Mouse (Mus musculus) forebrain, embryonic 15.5 days (tissue): ENCODE measurements around the gene Rbbp4. TPM values are rescaled to one million over a fixed set of nuclear protein-coding genes. Genes with fewer than 3 reads are reported as not detected.
A peak's percentile ranks its signal among the peaks of the same experiment; 100 is the strongest.

Experiments used
- ATAC-seq: fragments of 200-750 bp; cut with Nextera tagmentation; replicated peaks from 2 replicates; pipeline ENCODE4 v1.8.0; 2017; ENCODE audit warnings: mild to moderate bottlenecking, moderate TSS enrichment, moderate library complexity
- H3K27ac ChIP-seq: fragments of 300-500 bp; sonication (generic); replicated peaks from 2 replicates; pipeline ENCODE4 v1.5.1; 2015; ENCODE audit warnings: mild to moderate bottlenecking, inconsistent platforms
- H3K27me3 ChIP-seq: fragments of 300-500 bp; sonication (generic); 2 replicates; pipeline ENCODE4 v1.6.1; 2015; ENCODE audit warnings: inconsistent platforms
- H3K36me3 ChIP-seq: fragments of 300-500 bp; sonication (generic); 2 replicates; pipeline ENCODE4 v1.6.1; 2015; ENCODE audit warnings: mild to moderate bottlenecking, inconsistent platforms
- H3K4me1 ChIP-seq: fragments of 300-500 bp; sonication (generic); 2 replicates; pipeline ENCODE4 v1.6.1; 2015; ENCODE audit warnings: inconsistent platforms
- H3K4me2 ChIP-seq: fragments of 300-500 bp; sonication (generic); replicated peaks from 2 replicates; pipeline ENCODE4 v1.6.1; 2015; ENCODE audit warnings: mild to moderate bottlenecking, inconsistent platforms
- H3K4me3 ChIP-seq: fragments of 300-500 bp; sonication (generic); 2 replicates; pipeline ENCODE4 v1.5.1; 2015; ENCODE audit warnings: mild to moderate bottlenecking, inconsistent platforms
- H3K9ac ChIP-seq: fragments of 300-500 bp; sonication (generic); replicated peaks from 2 replicates; pipeline ENCODE4 v1.6.1; 2015; ENCODE audit warnings: mild to moderate bottlenecking, inconsistent platforms
- H3K9me3 ChIP-seq: fragments of 300-500 bp; sonication (generic); 2 replicates; pipeline ENCODE4 v1.6.1; 2016; ENCODE audit warnings: inconsistent platforms
- WGBS: fragments of 180-500 bp; shearing (Covaris S2); methylation state at CpG from one replicate; pipeline ENCODE4 v1.1.7; 2015; ENCODE audit warnings: mixed read lengths; 5-methylcytosine and 5-hydroxymethylcytosine counted together
- polyA plus RNA-seq: library from polyadenylated mRNA; unstranded; fragments of >200 nt; fragmentation: Nextera tagmentation; extraction: Ambion mirVana; gene quantifications from 2 replicates; pipeline ENCODE4 v1.2.1, GENCODE M21; 2015

Gene Rbbp4
- polyA plus RNA-seq, 1 experiment from 2014 or later = 436 TPM

DNA sequence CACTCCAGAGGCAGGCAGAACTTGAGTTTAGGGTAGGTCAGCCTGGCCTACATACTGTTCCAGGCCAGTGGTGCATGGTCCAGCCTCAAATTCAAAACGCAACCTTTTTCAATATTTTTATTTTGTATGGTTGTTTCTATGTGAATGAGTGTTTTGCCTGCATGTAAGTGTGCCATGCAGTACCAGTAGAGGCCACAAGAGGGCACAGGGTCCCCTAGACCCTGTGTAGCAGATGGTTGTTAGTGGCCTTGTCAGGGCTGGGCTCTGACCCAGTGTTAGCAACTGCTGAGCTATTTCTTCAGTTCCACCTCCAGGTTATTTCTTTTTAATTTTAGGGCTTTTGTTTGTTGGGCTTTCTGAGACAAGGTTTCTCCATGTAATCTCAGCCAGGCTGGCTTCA lies 15.5 kb upstream of the Rbbp4 start:
- Histone ChIP-seq H3K4me1 (peaks cover 4% of the 10 kb centered on the region; the same call in 1 of the 2 replicates), H3K36me3 (peaks cover 26% of the 10 kb centered on the region), H3K4me3 (no peak overlapping the region), H3K9ac (no peak overlapping the region), H3K27ac (0 out of 2 replicates have a peak overlapping the region, but pooled peaks have one; percentile 4), H3K9me3 (no peaks in the 10 kb centered on the region), H3K4me2 (no peak overlapping the region), H3K27me3 (no peaks in the 10 kb centered on the region)
- 0 out of 2 replicates have a peak, but pooled peaks have one; percentile 72 for ATAC-seq
- 12% methylated on average over 1 of the region's 1 CpGs for WGBS

DNA sequence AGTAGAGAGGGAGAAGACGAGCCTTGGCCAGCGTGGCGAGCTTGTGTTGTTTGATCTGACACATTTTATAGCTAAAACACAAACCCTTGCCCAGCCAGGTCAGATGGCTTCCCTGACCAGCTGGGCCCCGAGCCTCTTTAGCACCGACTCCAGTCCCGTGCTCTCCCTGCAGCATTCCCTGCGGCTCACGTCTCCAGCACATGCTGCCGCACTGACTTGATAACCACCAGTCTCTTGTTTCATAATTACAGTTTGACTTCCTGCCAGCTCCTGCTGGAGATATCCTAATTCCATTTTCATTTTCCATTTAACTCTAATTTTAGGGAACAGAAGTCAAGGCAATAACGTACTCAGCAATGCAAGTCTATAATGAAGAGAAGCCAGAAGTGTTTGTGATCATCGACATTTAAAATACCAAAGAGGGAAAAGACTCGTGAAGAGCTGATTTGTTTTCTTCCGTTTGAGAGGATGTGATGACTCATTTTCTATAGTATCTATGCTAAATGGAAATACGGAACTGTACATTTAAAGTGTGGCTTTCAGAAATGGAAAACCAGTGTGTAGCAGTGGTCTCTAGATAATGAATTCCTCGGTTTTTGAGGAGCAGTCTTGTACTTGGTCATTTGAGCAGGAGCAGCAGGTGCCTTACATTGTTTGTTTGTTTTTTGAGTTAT lies 11.4 kb upstream of the Rbbp4 start:
- H3K4me1 ChIP-seq = peaks cover 4% of the 10 kb centered on the region; the same call in 1 of the 2 replicates
- WGBS = 81% methylated on average over 15 of the region's 15 CpGs
- H3K27ac ChIP-seq = 0 out of 2 replicates have a peak overlapping the region, but pooled peaks have one; percentile 32
- no peaks in the 10 kb centered on the region for H3K9me3 ChIP-seq
- H3K4me3 ChIP-seq = no peak overlapping the region
- H3K9ac ChIP-seq = no peak overlapping the region
- ATAC-seq = no peak
- H3K27me3 ChIP-seq = no peaks in the 10 kb centered on the region
- H3K4me2 ChIP-seq = no peak overlapping the region
- H3K36me3 ChIP-seq = peaks cover 32% of the 10 kb centered on the region

DNA sequence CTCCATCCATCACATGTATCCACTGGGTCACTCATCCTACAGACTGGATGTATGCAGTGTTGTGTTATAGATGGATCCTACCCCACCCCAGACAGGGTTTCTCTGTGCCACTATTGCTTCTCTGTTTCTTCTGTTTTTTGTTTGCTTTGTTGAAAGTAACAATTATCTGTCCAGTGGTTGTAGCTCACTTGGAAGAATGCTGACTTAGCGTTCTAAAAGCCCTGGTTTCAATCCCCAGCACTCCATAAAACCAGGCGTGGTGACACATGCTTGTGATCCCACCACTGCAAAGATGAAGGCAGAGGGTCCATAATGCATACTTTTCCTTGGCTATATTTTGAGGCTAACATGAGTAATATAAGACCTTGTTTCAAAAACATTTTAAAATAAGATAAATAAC lies 7.5 kb upstream of the Rbbp4 start:
- no peak overlapping the region for H3K4me3 ChIP-seq
- H3K27me3 ChIP-seq = no peaks in the 10 kb centered on the region
- no peaks in the 10 kb centered on the region for H3K9me3 ChIP-seq
- H3K4me2 ChIP-seq = no peak overlapping the region
- 83% methylated on average over 2 of the region's 2 CpGs for WGBS
- H3K9ac ChIP-seq = no peak overlapping the region
- no peak overlapping the region for H3K27ac ChIP-seq
- no peak for ATAC-seq
- H3K36me3 ChIP-seq = peaks cover 28% of the 10 kb centered on the region
- no peaks in the 10 kb centered on the region for H3K4me1 ChIP-seq

DNA sequence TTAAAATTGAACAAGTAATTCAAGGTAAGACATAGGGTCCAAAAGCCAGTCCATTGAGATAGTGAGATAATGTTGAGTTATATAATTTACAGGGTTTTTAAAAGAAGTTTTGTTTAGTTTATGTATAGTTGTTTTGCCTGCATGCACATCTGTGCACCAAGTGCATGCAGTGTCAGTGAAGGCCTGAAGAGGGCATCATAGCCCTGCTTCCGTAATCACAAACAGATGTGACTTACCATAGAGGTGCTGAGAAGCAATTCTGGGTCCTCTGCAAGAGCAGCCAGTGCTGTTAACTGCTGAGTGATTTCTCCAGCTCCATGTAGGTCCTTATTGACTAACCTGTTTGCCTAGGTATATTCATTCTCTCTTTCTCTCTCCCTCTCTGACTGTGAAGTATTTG lies 6.7 kb upstream of the Rbbp4 start:
- no peak overlapping the region for H3K4me3 ChIP-seq
- WGBS = 85% methylated on average over 1 of the region's 1 CpGs
- peaks cover 26% of the 10 kb centered on the region for H3K36me3 ChIP-seq
- no peaks in the 10 kb centered on the region for H3K9me3 ChIP-seq
- H3K27me3 ChIP-seq = no peaks in the 10 kb centered on the region
- no peak for ATAC-seq
- no peak overlapping the region for H3K4me2 ChIP-seq
- no peaks in the 10 kb centered on the region for H3K4me1 ChIP-seq
- H3K27ac ChIP-seq = no peak overlapping the region
- H3K9ac ChIP-seq = no peak overlapping the region

DNA sequence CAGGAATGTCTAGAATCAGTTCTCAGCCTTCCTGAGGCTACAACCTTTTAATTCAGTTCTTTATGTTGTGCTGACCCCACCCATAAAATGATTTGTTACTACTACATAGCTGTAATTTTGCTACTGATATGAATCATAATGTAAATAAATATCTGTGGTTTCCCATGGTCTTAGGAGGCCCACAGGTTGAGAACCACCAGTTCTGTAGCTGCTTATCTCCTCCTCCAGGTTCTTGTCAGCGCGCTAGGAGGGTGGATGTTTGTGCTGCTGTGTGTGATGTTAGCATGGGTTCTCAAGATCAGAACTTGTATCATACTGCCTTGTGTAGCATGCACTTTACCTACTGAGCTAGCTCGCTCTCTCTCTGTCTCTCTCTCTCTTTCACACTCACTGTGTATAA lies 4.6 kb upstream of the Rbbp4 start:
- no peak overlapping the region for H3K9ac ChIP-seq
- H3K4me2 ChIP-seq = no peak overlapping the region
- H3K4me1 ChIP-seq = peaks cover 5% of the 10 kb centered on the region; the same call in 1 of the 2 replicates
- peaks cover 19% of the 10 kb centered on the region for H3K36me3 ChIP-seq
- 99% methylated on average over 3 of the region's 3 CpGs for WGBS
- H3K27me3 ChIP-seq = no peaks in the 10 kb centered on the region
- ATAC-seq = no peak
- no peaks in the 10 kb centered on the region for H3K9me3 ChIP-seq
- no peak overlapping the region for H3K4me3 ChIP-seq
- no peak overlapping the region for H3K27ac ChIP-seq

DNA sequence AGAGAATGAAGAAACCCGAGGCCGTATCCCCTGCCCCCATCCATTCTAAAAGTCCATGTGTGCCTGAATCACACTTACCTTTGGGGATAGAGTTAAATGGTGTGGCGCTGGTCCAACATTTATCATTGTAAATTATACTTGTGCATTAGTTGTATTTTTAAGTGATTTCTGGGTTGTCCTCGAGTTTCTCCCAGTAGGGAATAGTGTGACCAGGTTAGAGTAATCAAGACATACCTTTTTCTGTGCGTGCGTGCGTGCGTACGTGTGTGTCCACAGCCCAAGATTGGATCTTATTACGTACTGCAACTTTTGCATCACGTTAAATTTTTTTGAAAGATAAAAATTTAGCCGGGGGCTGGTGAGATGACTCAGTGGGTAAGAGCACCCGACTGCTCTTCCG lies 1.1 kb upstream of the Rbbp4 start:
- Histone ChIP-seq H3K4me2 (peak overlapping the region; percentile 88), H3K9ac (peak overlapping the region; percentile 74), H3K9me3 (no peaks in the 10 kb centered on the region), H3K36me3 (0 out of 2 replicates have a peak, but pooled peaks cover 8% of the 10 kb centered on the region), H3K4me3 (peak overlapping the region; percentile 98), H3K4me1 (peaks cover 32% of the 10 kb centered on the region), H3K27ac (peak overlapping the region; percentile 100), H3K27me3 (no peaks in the 10 kb centered on the region)
- WGBS = 50% methylated on average over 14 of the region's 14 CpGs
- no peak for ATAC-seq

DNA sequence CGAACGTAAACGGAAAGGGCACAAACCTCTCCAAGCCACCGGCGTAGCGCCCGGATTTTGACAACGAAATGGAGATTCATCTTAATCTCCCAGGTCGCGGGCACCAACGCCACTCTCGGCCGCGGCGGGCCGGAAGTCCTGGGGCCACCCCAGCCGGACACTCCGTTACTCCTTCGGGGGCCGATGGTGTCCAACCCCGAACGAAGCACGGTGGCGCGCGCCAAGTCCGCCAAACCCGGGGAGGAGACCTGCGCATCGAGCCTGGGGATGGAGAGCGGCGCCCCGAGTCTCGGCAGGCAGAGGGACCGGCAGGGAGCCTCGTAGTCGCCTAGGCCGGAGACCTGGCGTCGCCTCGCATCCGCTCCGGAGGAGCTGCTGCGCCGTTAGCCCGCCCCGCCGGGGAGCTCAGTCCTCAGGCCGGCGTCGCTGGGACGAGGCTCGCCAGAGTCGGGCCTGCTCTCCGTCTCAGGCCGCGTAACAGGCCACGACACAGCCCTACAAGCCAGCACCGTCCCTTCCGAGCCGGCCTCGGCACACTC lies 424 bp downstream of the Rbbp4 start:
- peaks cover 43% of the 10 kb centered on the region for H3K4me1 ChIP-seq
- under 1% methylated on average over 56 of the region's 62 CpGs for WGBS
- H3K36me3 ChIP-seq = peaks cover 21% of the 10 kb centered on the region
- peak overlapping the region; percentile 98 for H3K4me3 ChIP-seq
- no peaks in the 10 kb centered on the region for H3K9me3 ChIP-seq
- H3K27ac ChIP-seq = peak overlapping the region; percentile 98
- peak overlapping the region; percentile 83 for H3K9ac ChIP-seq
- ATAC-seq = no peak
- H3K4me2 ChIP-seq = peak overlapping the region; percentile 58
- H3K27me3 ChIP-seq = no peaks in the 10 kb centered on the region

DNA sequence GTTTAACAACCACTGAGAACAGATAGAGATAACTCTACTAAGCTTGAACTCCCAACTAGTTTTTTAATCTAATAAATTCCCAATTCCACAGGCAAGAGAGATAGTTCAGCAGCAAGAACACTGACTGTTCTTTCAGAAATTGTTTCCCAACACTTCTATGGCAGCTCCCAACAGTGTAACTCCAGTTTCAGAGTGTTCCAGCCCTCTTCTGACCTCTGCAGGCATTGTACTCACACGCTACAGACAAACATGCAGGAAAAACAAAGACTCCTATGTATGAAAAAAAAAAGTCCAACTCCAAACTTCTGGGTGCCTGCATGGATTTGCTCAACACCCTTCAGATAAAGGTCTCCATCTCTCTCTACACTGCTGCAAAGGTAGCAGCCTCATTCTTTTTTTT lies 2.3 kb downstream of the Rbbp4 start:
- Histone ChIP-seq H3K9me3 (no peaks in the 10 kb centered on the region), H3K27ac (no peak overlapping the region), H3K4me2 (peak overlapping the region; percentile 58), H3K36me3 (peaks cover 32% of the 10 kb centered on the region), H3K27me3 (no peaks in the 10 kb centered on the region), H3K4me3 (peak overlapping the region; percentile 98), H3K9ac (0 out of 2 replicates have a peak overlapping the region, but pooled peaks have one; percentile 16), H3K4me1 (peaks cover 43% of the 10 kb centered on the region)
- WGBS = 14% methylated on average over 1 of the region's 1 CpGs
- ATAC-seq = no peak

DNA sequence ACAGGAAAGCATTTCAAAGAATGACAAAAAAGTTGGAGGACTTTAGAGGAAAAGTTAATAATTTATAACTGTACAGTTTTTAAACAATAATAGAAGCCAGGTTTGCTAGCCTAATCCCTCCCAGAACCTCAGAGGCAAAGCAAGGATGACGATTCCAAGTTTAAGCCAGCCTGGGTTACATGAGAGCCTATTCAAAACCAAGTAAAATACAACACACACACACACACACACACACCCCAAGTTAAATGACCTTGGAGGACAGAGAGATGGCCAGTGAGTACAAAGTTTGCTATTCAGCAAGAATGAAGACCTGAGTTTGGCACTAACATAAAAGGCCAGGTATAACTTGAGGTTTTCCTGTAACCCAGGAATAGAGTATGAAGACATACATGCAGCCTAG lies 9.0 kb downstream of the Rbbp4 start:
- H3K36me3 ChIP-seq = peaks cover 56% of the 10 kb centered on the region
- no peaks in the 10 kb centered on the region for H3K9me3 ChIP-seq
- WGBS = 86% methylated on average over 1 of the region's 1 CpGs
- H3K4me1 ChIP-seq = peaks cover 9% of the 10 kb centered on the region
- no peak for ATAC-seq
- H3K9ac ChIP-seq = no peak overlapping the region
- no peak overlapping the region for H3K4me3 ChIP-seq
- H3K27me3 ChIP-seq = no peaks in the 10 kb centered on the region
- H3K27ac ChIP-seq = no peak overlapping the region
- no peak overlapping the region for H3K4me2 ChIP-seq

DNA sequence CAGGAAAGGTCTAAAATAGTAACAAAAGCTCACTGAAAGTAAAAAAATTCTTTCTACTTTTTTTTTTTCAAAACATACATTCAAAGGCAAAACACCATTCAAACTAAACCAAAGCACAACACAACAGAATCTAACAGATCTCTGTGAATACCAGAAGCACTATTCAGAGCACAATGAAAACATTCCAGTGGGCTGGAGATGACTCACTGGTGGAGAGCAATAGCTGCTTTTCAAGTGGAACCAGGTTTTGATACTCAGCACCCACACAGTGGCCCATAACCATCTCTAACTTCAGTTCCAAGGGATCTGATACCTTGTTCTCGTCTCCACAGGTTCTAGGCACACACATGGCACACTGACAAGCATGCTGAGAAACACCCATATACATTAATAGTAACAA lies 10.4 kb downstream of the Rbbp4 start:
- Histone ChIP-seq H3K4me1 (no peaks in the 10 kb centered on the region; the same call in 1 of the 2 replicates), H3K36me3 (peaks cover 59% of the 10 kb centered on the region), H3K4me2 (no peak overlapping the region), H3K27me3 (no peaks in the 10 kb centered on the region), H3K27ac (no peak overlapping the region), H3K9me3 (no peaks in the 10 kb centered on the region), H3K4me3 (no peak overlapping the region), H3K9ac (no peak overlapping the region)
- no peak for ATAC-seq
- WGBS = 81% methylated on average over 1 of the region's 1 CpGs

DNA sequence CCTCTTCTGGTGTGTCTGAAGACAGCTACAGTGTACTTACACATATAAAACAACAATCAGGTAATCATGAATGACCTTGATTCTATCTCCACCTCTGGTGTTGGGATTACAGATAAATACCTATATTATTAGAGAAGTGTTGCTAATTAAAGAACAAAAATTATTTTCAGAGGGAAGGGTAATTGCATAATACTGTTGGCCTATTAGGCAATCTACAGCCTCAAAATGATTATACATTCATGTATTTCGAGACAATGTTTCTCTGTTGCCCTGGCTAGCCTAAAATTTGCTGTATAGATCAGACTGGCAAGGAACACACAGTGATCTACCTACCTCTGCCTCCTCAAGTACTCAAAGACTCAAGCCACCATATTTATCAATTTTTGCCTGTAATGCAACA lies 11.7 kb downstream of the Rbbp4 start:
- no peak for ATAC-seq
- Histone ChIP-seq H3K36me3 (peaks cover 63% of the 10 kb centered on the region), H3K4me2 (no peak overlapping the region), H3K27me3 (no peaks in the 10 kb centered on the region), H3K9ac (no peak overlapping the region), H3K27ac (no peak overlapping the region), H3K9me3 (no peaks in the 10 kb centered on the region), H3K4me1 (no peaks in the 10 kb centered on the region; the same call in 1 of the 2 replicates), H3K4me3 (no peak overlapping the region)
- WGBS = 96% methylated on average over 1 of the region's 1 CpGs

DNA sequence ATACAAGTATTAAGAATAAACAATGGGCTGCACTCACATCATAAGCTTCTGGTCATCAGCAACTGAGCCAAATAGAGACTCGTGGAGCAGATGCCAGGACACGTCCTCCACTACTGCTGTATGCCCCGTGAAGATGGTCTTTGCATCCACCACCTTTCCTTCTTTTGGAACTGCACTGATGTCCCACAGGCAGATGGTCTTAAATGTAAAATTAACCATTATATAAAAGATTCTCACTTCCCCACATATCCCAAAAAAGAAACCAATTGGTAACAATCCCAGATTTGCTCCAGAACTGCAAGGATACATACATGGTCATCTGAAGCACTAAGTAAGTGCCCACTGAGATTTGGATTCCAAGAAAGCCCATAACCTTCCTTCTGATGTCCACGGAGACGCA lies 13.1 kb downstream of the Rbbp4 start:
- H3K27me3 ChIP-seq = no peaks in the 10 kb centered on the region
- WGBS = 95% methylated on average over 5 of the region's 5 CpGs

More for the DNA sequence above, 13.1 kb downstream of the Rbbp4 start:
- ATAC-seq = no peak
- H3K27ac ChIP-seq = no peak overlapping the region
- H3K4me3 ChIP-seq = no peak overlapping the region
- H3K9ac ChIP-seq = no peak overlapping the region
- H3K4me2 ChIP-seq = no peak overlapping the region
- no peaks in the 10 kb centered on the region for H3K9me3 ChIP-seq
- no peaks in the 10 kb centered on the region; the same call in 1 of the 2 replicates for H3K4me1 ChIP-seq
- H3K36me3 ChIP-seq = peaks cover 63% of the 10 kb centered on the region
